Mouse (Mus musculus) forebrain, postnatal 0 days (tissue): ENCODE measurements around the gene Arap2. TPM values are rescaled to one million over a fixed set of nuclear protein-coding genes. Genes with fewer than 3 reads are reported as not detected.

Source experiments
- ATAC-seq: fragments of 200-750 bp; cut with Nextera tagmentation; 2 replicates; pipeline ENCODE4 v1.8.0; 2017; ENCODE audit warnings: mild to moderate bottlenecking, moderate library complexity
- DNase-seq: peaks from one replicate; pipeline ENCODE4 v3.0.0-alpha.2; 2015
- H3K27ac ChIP-seq: fragments of 300-500 bp; sonication (generic); 2 replicates; pipeline ENCODE4 v1.5.1; 2014; ENCODE audit warnings: low read depth, mild to moderate bottlenecking, antibody characterized with exemption, low read length, moderate library complexity, mixed read lengths
- H3K27me3 ChIP-seq: fragments of 300-500 bp; sonication (generic); 2 replicates; pipeline ENCODE4 v1.6.1; 2014; ENCODE audit warnings: mild to moderate bottlenecking, low read length, mixed read lengths; ENCODE audit not compliant: insufficient read depth
- H3K36me3 ChIP-seq: fragments of 300-500 bp; sonication (generic); 2 replicates; pipeline ENCODE4 v1.6.1; 2014; ENCODE audit warnings: mild to moderate bottlenecking, moderate library complexity; ENCODE audit not compliant: insufficient read depth
- H3K4me1 ChIP-seq: fragments of 300-500 bp; sonication (generic); 2 replicates; pipeline ENCODE4 v1.6.1; 2014; ENCODE audit warnings: antibody characterized with exemption; ENCODE audit not compliant: insufficient read depth
- H3K4me2 ChIP-seq: fragments of 300-500 bp; sonication (generic); 2 replicates; pipeline ENCODE4 v1.6.1; 2014; ENCODE audit warnings: low read depth, mild to moderate bottlenecking, moderate library complexity
- H3K4me3 ChIP-seq: fragments of 300-500 bp; sonication (generic); 2 replicates; pipeline ENCODE4 v1.5.1; 2014; ENCODE audit warnings: low read depth, low read length, mixed read lengths
- H3K9ac ChIP-seq: fragments of 300-500 bp; sonication (generic); 2 replicates; pipeline ENCODE4 v1.6.1; 2014; ENCODE audit warnings: mild to moderate bottlenecking
- H3K9me3 ChIP-seq: fragments of 300-500 bp; sonication (generic); 2 replicates; pipeline ENCODE4 v1.6.1; 2016; ENCODE audit warnings: low read length
- CTCF ChIP-seq: sonication (generic); IDR thresholded peaks from 2 replicates; pipeline ENCODE4 v1.5.1; 2016; ENCODE audit warnings: antibody characterized with exemption, control low read depth, low read depth
- WGBS: fragments of 180-500 bp; shearing (Covaris S2); extraction: QIAGEN DNeasy Blood & Tissue Kit; methylation state at CpG from one replicate; pipeline ENCODE4 v1.1.7; 2014; 5-methylcytosine and 5-hydroxymethylcytosine counted together
- polyA plus RNA-seq: library from polyadenylated mRNA; unstranded; fragments of >200 nt; fragmentation: Nextera tagmentation; extraction: Ambion mirVana; gene quantifications from 2 replicates; pipeline ENCODE4 v1.2.1, GENCODE M21; 2015
- total RNA-seq: library from RNA; depleted of rRNA; stranded (reverse); fragments of >200 nt; gene quantifications from 2 replicates; pipeline ENCODE4 v1.2.3, GENCODE M21; 2014

The Arap2 gene
- total and polyA plus RNA-seq, 2 experiments from 2014 or later: 8.4 to 18.8 TPM

- Histone ChIP-seq H3K4me1 (peaks cover 7% of the 10 kb centered on the region), H3K9ac (no peak overlapping the region), H3K4me2 (no peak overlapping the region), H3K36me3 (no peaks in the 10 kb centered on the region), H3K9me3 (no peaks in the 10 kb centered on the region), H3K27ac (no peak overlapping the region), H3K4me3 (no peak overlapping the region), H3K27me3 (no peaks in the 10 kb centered on the region)
- DNase-seq (no peak), ATAC-seq (no peak)
- TF ChIP-seq CTCF: no peak
- 90% methylated on average over 7 of the region's 7 CpGs for WGBS
Observed at GRCm38 (mm10) chr5:62677390-62677789, 88.6 kb downstream of the Arap2 start.

- Histone ChIP-seq H3K9me3 (no peaks in the 10 kb centered on the region), H3K9ac (peak overlapping the region; percentile 25; the same call in 1 of the 2 replicates), H3K36me3 (no peaks in the 10 kb centered on the region), H3K4me2 (peak overlapping the region; percentile 31), H3K4me1 (peaks cover 7% of the 10 kb centered on the region), H3K27ac (0 out of 2 replicates have a peak overlapping the region, but pooled peaks have one; percentile 21), H3K27me3 (no peaks in the 10 kb centered on the region), H3K4me3 (no peak overlapping the region)
- DNase-seq: peak; percentile 45
- no peak for TF ChIP-seq CTCF
- ATAC-seq: peak; percentile 23; the same call in 1 of the 2 replicates
- WGBS: 9% methylated on average over 9 of the region's 9 CpGs
Observed at GRCm38 (mm10) chr5:62672736-62673436, 93.1 kb downstream of the Arap2 start.

- Histone ChIP-seq H3K27me3 (no peaks in the 10 kb centered on the region), H3K4me1 (no peaks in the 10 kb centered on the region), H3K9me3 (no peaks in the 10 kb centered on the region), H3K9ac (no peak overlapping the region), H3K4me3 (no peak overlapping the region), H3K27ac (no peak overlapping the region), H3K4me2 (no peak overlapping the region), H3K36me3 (peaks cover 2% of the 10 kb centered on the region; the same call in 1 of the 2 replicates)
- DNase-seq (no peak), ATAC-seq (no peak)
- no peak for TF ChIP-seq CTCF
Observed at GRCm38 (mm10) chr5:62665329-62665728, 100.6 kb downstream of the Arap2 start.

- H3K36me3 ChIP-seq: peaks cover 2% of the 10 kb centered on the region; the same call in 1 of the 2 replicates
- no peak overlapping the region for H3K27ac ChIP-seq
- H3K9ac ChIP-seq: no peak overlapping the region
- TF ChIP-seq CTCF: no peak
- no peaks in the 10 kb centered on the region for H3K9me3 ChIP-seq
- DNase-seq (no peak), ATAC-seq (no peak)
- no peak overlapping the region for H3K4me2 ChIP-seq
- 71% methylated on average over 4 of the region's 4 CpGs for WGBS
- no peaks in the 10 kb centered on the region for H3K4me1 ChIP-seq
- H3K4me3 ChIP-seq: no peak overlapping the region
- no peaks in the 10 kb centered on the region for H3K27me3 ChIP-seq
Observed at GRCm38 (mm10) chr5:62664847-62665246, 101.1 kb downstream of the Arap2 start.

GRCm38 (mm10) chr5:62663206-62663605 is 102.8 kb downstream of the Arap2 start:
- no peak overlapping the region for H3K9ac ChIP-seq
- DNase-seq: peak; percentile 41
- ATAC-seq: peak; percentile 69

GRCm38 (mm10) chr5:62653924-62654323 is 112.0 kb downstream of the Arap2 start:
- no peak overlapping the region for H3K9ac ChIP-seq
- DNase-seq (no peak), ATAC-seq (no peak)
- no peak overlapping the region for H3K4me2 ChIP-seq
- H3K27ac ChIP-seq: no peak overlapping the region
- H3K36me3 ChIP-seq: no peaks in the 10 kb centered on the region
- no peaks in the 10 kb centered on the region for H3K27me3 ChIP-seq
- no peaks in the 10 kb centered on the region for H3K9me3 ChIP-seq
- H3K4me3 ChIP-seq: no peak overlapping the region
- WGBS: 73% methylated on average over 5 of the region's 5 CpGs
- no peak for TF ChIP-seq CTCF
- no peaks in the 10 kb centered on the region for H3K4me1 ChIP-seq

More at GRCm38 (mm10) chr5:62663206-62663605, 102.8 kb downstream of the Arap2 start:
- Histone ChIP-seq H3K4me1 (no peaks in the 10 kb centered on the region), H3K4me3 (no peak overlapping the region), H3K27me3 (no peaks in the 10 kb centered on the region), H3K4me2 (no peak overlapping the region), H3K9me3 (no peaks in the 10 kb centered on the region), H3K27ac (no peak overlapping the region), H3K36me3 (peaks cover 2% of the 10 kb centered on the region; the same call in 1 of the 2 replicates)
- 50% methylated on average over 1 of the region's 1 CpGs for WGBS
- TF ChIP-seq CTCF: no peak

- peak; percentile 38; the same call in 1 of the 2 replicates for ATAC-seq
- Histone ChIP-seq H3K4me3 (no peak overlapping the region), H3K4me1 (no peaks in the 10 kb centered on the region), H3K27ac (no peak overlapping the region), H3K9me3 (no peaks in the 10 kb centered on the region), H3K27me3 (no peaks in the 10 kb centered on the region), H3K36me3 (no peaks in the 10 kb centered on the region), H3K4me2 (no peak overlapping the region), H3K9ac (no peak overlapping the region)
- no peak for DNase-seq
- TF ChIP-seq CTCF: no peak
- WGBS: 69% methylated on average over 4 of the region's 4 CpGs
Observed at GRCm38 (mm10) chr5:62642330-62642729, 123.6 kb downstream of the Arap2 start.
